Mouse (Mus musculus) embryonic facial prominence, embryonic 12.5 days (tissue): ENCODE measurements at regions not wholly inside any gene's neighbourhood (a gene's known extent, or its start where the extent isn't known, plus 50 kb on each side); places are given as distances from the start of the nearest gene placed in this dataset.

ENCODE experiments used
- ATAC-seq: fragments of 200-750 bp; cut with Nextera tagmentation; 2 replicates; pipeline ENCODE4 v1.8.0; 2017; ENCODE audit not compliant: insufficient number of reproducible peaks, insufficient read depth, low FRiP score, low TSS enrichment
- H3K27ac ChIP-seq: fragments of 300-500 bp; sonication (generic); 2 replicates; pipeline ENCODE4 v1.5.1; 2016; ENCODE audit warnings: mild to moderate bottlenecking
- H3K27me3 ChIP-seq: fragments of 300-500 bp; sonication (generic); 2 replicates; pipeline ENCODE4 v1.6.1; 2016; ENCODE audit warnings: mild to moderate bottlenecking, moderate library complexity
- H3K36me3 ChIP-seq: fragments of 300-500 bp; sonication (generic); 2 replicates; pipeline ENCODE4 v1.6.1; 2016; ENCODE audit warnings: mild to moderate bottlenecking
- H3K4me1 ChIP-seq: fragments of 300-500 bp; sonication (generic); 2 replicates; pipeline ENCODE4 v1.6.1; 2016
- H3K4me2 ChIP-seq: fragments of 300-500 bp; sonication (generic); replicated peaks from 2 replicates; pipeline ENCODE4 v1.6.1; 2016; ENCODE audit warnings: mild to moderate bottlenecking, moderate library complexity
- H3K4me3 ChIP-seq: fragments of 300-500 bp; sonication (generic); 2 replicates; pipeline ENCODE4 v1.5.1; 2016; ENCODE audit warnings: mild to moderate bottlenecking
- H3K9ac ChIP-seq: fragments of 300-500 bp; sonication (generic); 2 replicates; pipeline ENCODE4 v1.6.1; 2016; ENCODE audit warnings: mild to moderate bottlenecking, moderate library complexity
- H3K9me3 ChIP-seq: fragments of 300-500 bp; sonication (generic); 2 replicates; pipeline ENCODE4 v1.6.1; 2016; ENCODE audit warnings: mild to moderate bottlenecking, moderate library complexity
- WGBS: fragments of 180-500 bp; shearing (Covaris S2); methylation state at CpG from one replicate; pipeline ENCODE4 v1.1.7; 2016; 5-methylcytosine and 5-hydroxymethylcytosine counted together

DNA sequence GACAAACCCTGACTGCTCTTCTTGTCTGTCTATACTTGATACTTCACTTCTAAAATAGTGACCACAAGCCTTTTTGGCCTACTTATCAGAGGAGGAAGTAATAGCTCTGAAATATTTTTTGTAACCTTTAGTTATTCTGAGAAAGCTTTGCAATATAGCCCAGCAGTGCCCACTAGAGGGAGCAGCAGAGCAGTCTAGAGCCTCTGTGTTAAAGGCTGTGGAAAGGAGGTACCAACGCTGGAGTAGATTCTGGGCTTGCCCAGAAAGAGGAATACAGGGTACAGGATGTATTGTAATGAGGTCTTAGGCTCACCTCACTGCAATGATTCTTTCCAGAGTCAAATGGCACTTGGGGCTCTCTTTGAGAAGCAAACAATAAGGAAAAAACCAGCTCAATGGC lies 151.1 kb downstream of the Dmrta2 start:
- H3K27me3 ChIP-seq = no peaks in the 10 kb centered on the region
- H3K9me3 ChIP-seq = no peaks in the 10 kb centered on the region
- H3K27ac ChIP-seq = no peak overlapping the region
- no peak overlapping the region for H3K4me3 ChIP-seq
- H3K4me2 ChIP-seq = no peak overlapping the region
- ATAC-seq = no peak
- H3K36me3 ChIP-seq = no peaks in the 10 kb centered on the region
- 11% methylated on average over 1 of the region's 1 CpGs for WGBS
- peaks cover 15% of the 10 kb centered on the region for H3K4me1 ChIP-seq
- no peak overlapping the region for H3K9ac ChIP-seq

DNA sequence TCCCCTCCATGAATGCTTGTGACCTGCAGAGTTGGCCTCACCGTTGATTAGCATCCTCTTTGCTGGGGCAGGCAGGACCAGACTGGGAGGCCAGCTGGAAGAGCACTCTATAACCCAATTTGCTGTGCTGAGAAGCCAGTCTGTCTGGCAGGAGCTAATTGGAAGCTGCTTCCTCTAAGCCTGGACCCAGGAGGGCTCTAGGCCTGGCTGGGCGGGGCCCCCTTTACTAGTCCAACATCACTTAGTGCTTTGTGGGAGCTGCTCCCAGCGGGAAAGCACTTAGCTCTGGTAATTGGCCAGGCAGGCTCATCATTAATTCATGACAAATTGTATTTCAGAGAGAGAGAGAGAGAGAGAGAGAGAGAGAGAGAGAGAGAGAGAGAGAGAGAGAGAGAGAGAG lies 151.7 kb downstream of the Dmrta2 start:
- 29% methylated on average over 3 of the region's 3 CpGs for WGBS
- H3K4me1 ChIP-seq = peaks cover 21% of the 10 kb centered on the region
- H3K4me2 ChIP-seq = no peak overlapping the region
- no peak overlapping the region for H3K9ac ChIP-seq
- H3K27me3 ChIP-seq = no peaks in the 10 kb centered on the region
- H3K4me3 ChIP-seq = no peak overlapping the region
- no peaks in the 10 kb centered on the region for H3K9me3 ChIP-seq
- no peaks in the 10 kb centered on the region for H3K36me3 ChIP-seq
- H3K27ac ChIP-seq = no peak overlapping the region
- ATAC-seq = no peak

DNA sequence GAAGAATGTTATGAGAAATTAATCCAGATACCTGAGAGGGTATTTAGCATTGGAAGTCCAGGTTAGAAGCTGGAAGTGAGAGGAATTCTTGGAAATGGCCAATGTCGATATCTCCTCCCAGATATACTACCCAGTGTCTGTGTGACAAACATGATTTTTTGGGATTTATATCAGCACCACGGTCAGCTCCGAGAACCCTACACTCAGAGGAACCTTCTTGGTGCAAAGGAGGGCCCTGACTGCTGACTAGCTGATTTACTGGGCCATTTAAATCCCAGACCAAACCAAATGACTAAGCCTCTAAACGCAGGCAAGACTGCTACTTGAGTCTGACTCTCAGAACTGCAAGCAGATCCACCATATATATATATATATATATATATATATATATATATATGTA lies 154.2 kb downstream of the Dmrta2 start:
- no peak for ATAC-seq
- no peak overlapping the region for H3K4me2 ChIP-seq

DNA sequence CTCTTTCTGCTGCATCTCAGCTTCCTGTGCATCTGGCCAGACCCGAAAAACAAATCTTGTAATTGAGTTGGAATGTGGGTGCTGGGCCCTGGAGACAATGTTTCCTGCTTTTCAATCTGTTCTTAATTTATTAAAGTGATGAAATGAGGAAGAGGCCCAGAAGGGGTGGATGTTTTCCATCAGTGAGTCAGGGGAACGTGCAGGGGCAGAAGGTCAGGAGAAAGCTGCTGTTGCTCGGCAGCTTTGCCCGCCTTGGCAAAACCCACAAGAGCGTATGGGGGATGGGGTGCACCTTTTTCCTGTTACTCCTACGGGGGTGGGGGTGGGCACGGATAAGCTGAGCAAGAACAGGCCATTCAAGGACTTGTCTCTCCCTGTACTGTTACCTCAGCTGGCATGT lies 156.2 kb downstream of the Dmrta2 start:
- Histone ChIP-seq H3K27ac (no peak overlapping the region), H3K4me3 (no peak overlapping the region), H3K27me3 (no peaks in the 10 kb centered on the region), H3K4me2 (no peak overlapping the region), H3K4me1 (peaks cover 14% of the 10 kb centered on the region), H3K36me3 (no peaks in the 10 kb centered on the region), H3K9ac (no peak overlapping the region), H3K9me3 (no peaks in the 10 kb centered on the region)
- ATAC-seq = no peak
- 6% methylated on average over 7 of the region's 7 CpGs for WGBS

More for the DNA sequence above, 154.2 kb downstream of the Dmrta2 start:
- H3K27ac ChIP-seq = no peak overlapping the region
- no peaks in the 10 kb centered on the region for H3K9me3 ChIP-seq
- no peaks in the 10 kb centered on the region for H3K27me3 ChIP-seq
- no peak overlapping the region for H3K4me3 ChIP-seq
- H3K36me3 ChIP-seq = no peaks in the 10 kb centered on the region
- no peak overlapping the region for H3K9ac ChIP-seq
- WGBS = 54% methylated on average over 4 of the region's 4 CpGs
- H3K4me1 ChIP-seq = peaks cover 14% of the 10 kb centered on the region

DNA sequence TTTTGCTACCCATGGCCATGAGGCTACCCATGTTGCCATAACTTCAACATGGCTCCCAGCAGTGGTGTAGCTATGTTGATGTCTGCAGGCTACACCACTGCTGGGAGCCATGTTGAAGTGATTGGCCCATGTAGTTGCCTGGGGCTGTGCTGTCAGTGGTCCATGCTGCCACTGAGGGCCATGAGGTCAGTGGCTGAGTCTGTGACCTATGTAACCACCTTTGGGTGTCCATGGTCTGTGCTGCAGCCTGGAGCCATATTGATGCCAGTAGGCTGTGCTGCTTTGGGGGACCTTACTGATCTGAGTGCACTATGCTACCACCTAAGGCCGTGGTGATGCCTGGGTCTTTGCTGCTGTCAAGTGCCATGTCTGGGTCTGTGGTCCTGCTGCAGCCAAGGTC lies 167.4 kb downstream of the Dmrta2 start:
- H3K9me3 ChIP-seq = no peaks in the 10 kb centered on the region
- H3K4me3 ChIP-seq = no peak overlapping the region
- WGBS = 85% methylated on average over 1 of the region's 1 CpGs
- H3K4me2 ChIP-seq = no peak overlapping the region
- no peak for ATAC-seq
- no peaks in the 10 kb centered on the region for H3K36me3 ChIP-seq
- H3K4me1 ChIP-seq = no peaks in the 10 kb centered on the region
- H3K27ac ChIP-seq = no peak overlapping the region
- no peaks in the 10 kb centered on the region for H3K27me3 ChIP-seq
- no peak overlapping the region for H3K9ac ChIP-seq

DNA sequence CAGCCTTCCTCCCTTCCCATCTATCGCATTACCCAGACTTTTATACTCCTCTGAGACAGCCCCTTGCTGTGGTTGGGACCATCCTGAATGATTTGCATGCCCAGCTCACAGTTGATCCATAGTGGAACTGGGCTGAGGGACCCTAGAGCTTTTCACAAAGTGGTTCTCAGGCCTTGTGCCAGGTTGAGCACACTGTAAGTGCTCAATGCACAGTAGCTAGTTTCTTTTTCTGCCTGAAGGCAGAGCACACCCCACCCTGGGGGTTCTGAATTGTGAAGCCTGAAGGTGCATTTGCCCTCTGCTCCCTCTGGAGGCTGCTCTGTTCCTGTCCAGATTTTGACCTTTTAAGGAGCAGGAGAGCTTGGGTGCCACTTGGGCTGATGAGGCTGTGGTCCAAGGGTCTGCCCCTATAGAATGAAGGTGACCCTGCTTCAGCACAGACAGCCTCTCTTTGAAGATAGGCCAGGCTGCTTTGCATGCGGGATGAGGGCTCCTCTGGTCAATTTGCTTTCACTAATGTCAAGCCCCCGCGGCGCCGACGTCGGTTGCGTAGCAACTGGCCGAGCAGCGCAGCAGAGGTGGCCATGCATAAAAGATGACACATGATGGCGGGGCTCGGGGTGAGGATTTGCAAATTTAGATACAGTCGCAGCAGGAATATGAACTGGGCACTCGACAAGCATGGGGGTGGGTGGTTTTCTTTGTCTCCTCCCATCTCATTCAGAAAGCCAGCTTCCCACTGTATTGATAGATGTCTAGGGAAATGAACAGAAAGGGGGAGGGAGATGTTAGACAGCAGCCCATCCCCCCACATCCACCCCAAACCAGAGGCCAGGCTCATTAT lies 174.5 kb downstream of the Dmrta2 start:
- Histone ChIP-seq H3K9ac (no peak overlapping the region), H3K4me2 (peak overlapping the region; percentile 16; the same call in 1 of the 2 replicates), H3K9me3 (no peaks in the 10 kb centered on the region), H3K27me3 (no peaks in the 10 kb centered on the region), H3K4me3 (no peak overlapping the region), H3K27ac (no peak overlapping the region), H3K4me1 (no peaks in the 10 kb centered on the region), H3K36me3 (no peaks in the 10 kb centered on the region)
- WGBS = 23% methylated on average over 15 of the region's 15 CpGs
- ATAC-seq = peak; percentile 36; the same call in 1 of the 2 replicates
